9 mouse cellular contexts compared by ENCODE assay signal in the genomic region with DNA sequence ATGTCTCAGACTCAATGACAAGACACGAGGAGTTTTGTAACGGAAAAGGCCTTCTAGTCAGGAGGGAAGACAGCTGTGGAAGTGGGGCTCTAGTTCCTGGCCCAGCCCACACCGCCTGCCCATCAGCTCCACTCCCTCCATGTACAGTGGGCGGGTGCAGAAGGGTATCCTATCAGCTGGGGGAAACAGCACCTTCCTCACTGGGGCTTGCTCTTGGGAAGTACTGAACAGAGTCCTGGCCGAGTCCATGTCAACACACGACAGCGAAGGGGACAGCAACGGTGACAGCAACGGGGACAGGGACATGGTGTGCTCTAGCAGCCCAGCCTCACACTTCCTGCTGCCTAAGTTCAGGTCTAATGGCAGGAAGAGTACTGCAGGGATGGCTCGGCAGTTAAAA. TPM values are rescaled to one million over a fixed set of nuclear protein-coding genes. Genes with fewer than 3 reads are reported as not detected.
A peak's percentile ranks its signal among the peaks of the same experiment; 100 is the strongest.
DNase-seq lines count a peak whose midpoint lies in the region; ATAC-seq lines count a peak whose summit lies in the region.
"Had no signal": no experiment of that assay in that cellular context is flagged by ENCODE, and none has a peak within 500 bp of the region (broad histone marks: within the 10 kb centered on the region; RNA-seq: fewer than 3 reads in every experiment).

No protein-coding gene starts in this region.

- H3K27me3 ChIP-seq in hindbrain, embryonic 13.5 days: no peaks in the 10 kb centered on the region
- no peaks in the 10 kb centered on the region for H3K27me3 ChIP-seq in hindbrain, embryonic 16.5 days (replicated peaks; ENCODE audit: control insufficient read depth, insufficient read depth, low read length)

- H3K36me3 ChIP-seq in hindbrain, embryonic 13.5 days: peaks cover 35% of the 10 kb centered on the region
- peaks cover 3% of the 10 kb centered on the region; the same call in 1 of the 2 replicates for H3K36me3 ChIP-seq in hindbrain, embryonic 16.5 days (ENCODE audit: control insufficient read depth, insufficient read depth, low read length)

- H3K4me2 ChIP-seq in hindbrain, embryonic 13.5 days: peak overlapping the region; percentile 99; the same call in 1 of the 2 replicates
- no peak overlapping the region for H3K4me2 ChIP-seq in hindbrain, embryonic 16.5 days (ENCODE audit: low read length)

- DNase-seq in right cerebral cortex, adult 18-20 months: peak; percentile 57
- DNase-seq in right cerebral cortex, postnatal 4 days: no peak
- DNase-seq in heart, postnatal 25 days (ENCODE audit: low spot score): peak; percentile 36
- DNase-seq in thymus, postnatal 25 days: no peak
- DNase-seq in Muller cell, postnatal 12 days (ENCODE audit: inconsistent ontology term): no peak
- no peak for DNase-seq in gastrocnemius, postnatal 14 days

- H3K9ac ChIP-seq in hindbrain, embryonic 13.5 days: 0 out of 2 replicates have a peak overlapping the region, but pooled peaks have one; percentile 30
- no peak overlapping the region; the same call in 1 of the 2 replicates for H3K9ac ChIP-seq in hindbrain, embryonic 16.5 days (ENCODE audit: low read depth, low read length)

- ATAC-seq in hindbrain, embryonic 13.5 days (ENCODE audit: low FRiP score): no peak
- no peak for ATAC-seq in hindbrain, embryonic 16.5 days

- WGBS in hindbrain, embryonic 13.5 days: 82% methylated on average over 10 of the region's 10 CpGs
- WGBS in hindbrain, embryonic 16.5 days: 66% methylated on average over 10 of the region's 10 CpGs

- no peak overlapping the region for H3K4me3 ChIP-seq in hindbrain, embryonic 13.5 days
- H3K4me3 ChIP-seq in hindbrain, embryonic 16.5 days (ENCODE audit: low read length): no peak overlapping the region

- intact Hi-C loops in heart, postnatal 25 days (cut with DNase I): no loop called here
- intact Hi-C loops in gastrocnemius, postnatal 14 days (cut with DNase I; ENCODE audit: low total_unique reads): no loop called here

- no peaks in the 10 kb centered on the region for H3K9me3 ChIP-seq in hindbrain, embryonic 13.5 days
- H3K9me3 ChIP-seq in hindbrain, embryonic 16.5 days (ENCODE audit: control insufficient read depth, low read length): no peaks in the 10 kb centered on the region
- H3K9me3 ChIP-seq: G1E had no signal

- H3K4me1 ChIP-seq in hindbrain, embryonic 13.5 days (replicated peaks): peaks cover 67% of the 10 kb centered on the region
- peaks cover 48% of the 10 kb centered on the region for H3K4me1 ChIP-seq in hindbrain, embryonic 16.5 days (ENCODE audit: control insufficient read depth, insufficient read depth, low read depth, low read length)

- H3K27ac ChIP-seq in hindbrain, embryonic 13.5 days: peak overlapping the region; percentile 85
- H3K27ac ChIP-seq in hindbrain, embryonic 16.5 days (ENCODE audit: low read depth, low read length): no peak overlapping the region

RNA-seq across cellular contexts. Expression of a gene that starts 5.0 kb away (rescaled TPM):
- 36.3 and 41.2 TPM in 2 replicates for polyA plus RNA-seq in hindbrain, embryonic 13.5 days (2015; fragmentation: Nextera tagmentation; extraction: Ambion mirVana)
- 43.9 and 49.7 TPM in 2 replicates for polyA plus RNA-seq in hindbrain, embryonic 16.5 days (2015; fragmentation: Nextera tagmentation; extraction: Ambion mirVana)
- 10 to 100 TPM; 82.3 to 89.7 TPM for total RNA-seq in heart, postnatal 25 days (2021)
- 10 to 100 TPM; 37.3 to 40.4 TPM for total RNA-seq in gastrocnemius, postnatal 14 days (2021)

RNA-seq across cellular contexts. Expression of a gene that starts 30.4 kb away (rescaled TPM):
- polyA plus RNA-seq in hindbrain, embryonic 13.5 days (2015; fragmentation: Nextera tagmentation; extraction: Ambion mirVana): 17.1 and 18.1 TPM in 2 replicates
- polyA plus RNA-seq in hindbrain, embryonic 16.5 days (2015; fragmentation: Nextera tagmentation; extraction: Ambion mirVana): 13.1 and 16.3 TPM in 2 replicates
- total RNA-seq in heart, postnatal 25 days (2021): 1 to 10 TPM; 4.0 to 4.3 TPM
- 10 to 100 TPM; 10.1 to 12.6 TPM for total RNA-seq in gastrocnemius, postnatal 14 days (2021)

RNA-seq across cellular contexts. Expression of a gene that starts 41.3 kb away (rescaled TPM):
- 27.6 and 28.3 TPM in 2 replicates for polyA plus RNA-seq in hindbrain, embryonic 13.5 days (2015; fragmentation: Nextera tagmentation; extraction: Ambion mirVana)
- 33.2 and 37.2 TPM in 2 replicates for polyA plus RNA-seq in hindbrain, embryonic 16.5 days (2015; fragmentation: Nextera tagmentation; extraction: Ambion mirVana)
- 10 to 100 TPM; 22.5 to 30.5 TPM for total RNA-seq in heart, postnatal 25 days (2021)
- 10 to 100 TPM; 10.5 to 12.0 TPM for total RNA-seq in gastrocnemius, postnatal 14 days (2021)

Comparison
In these comparisons a context has a peak if more than half of its experiments do, and no peak if none do; other contexts are left out.
1. DNase-seq: peak in right cerebral cortex, adult 18-20 months (single experiment) and heart, postnatal 25 days (single experiment); none in right cerebral cortex, postnatal 4 days (single experiment), thymus, postnatal 25 days (single experiment), Muller cell, postnatal 12 days (single experiment) and gastrocnemius, postnatal 14 days (single experiment).